Mouse (Mus musculus): ENCODE data around the gene Trak1.

DNA sequence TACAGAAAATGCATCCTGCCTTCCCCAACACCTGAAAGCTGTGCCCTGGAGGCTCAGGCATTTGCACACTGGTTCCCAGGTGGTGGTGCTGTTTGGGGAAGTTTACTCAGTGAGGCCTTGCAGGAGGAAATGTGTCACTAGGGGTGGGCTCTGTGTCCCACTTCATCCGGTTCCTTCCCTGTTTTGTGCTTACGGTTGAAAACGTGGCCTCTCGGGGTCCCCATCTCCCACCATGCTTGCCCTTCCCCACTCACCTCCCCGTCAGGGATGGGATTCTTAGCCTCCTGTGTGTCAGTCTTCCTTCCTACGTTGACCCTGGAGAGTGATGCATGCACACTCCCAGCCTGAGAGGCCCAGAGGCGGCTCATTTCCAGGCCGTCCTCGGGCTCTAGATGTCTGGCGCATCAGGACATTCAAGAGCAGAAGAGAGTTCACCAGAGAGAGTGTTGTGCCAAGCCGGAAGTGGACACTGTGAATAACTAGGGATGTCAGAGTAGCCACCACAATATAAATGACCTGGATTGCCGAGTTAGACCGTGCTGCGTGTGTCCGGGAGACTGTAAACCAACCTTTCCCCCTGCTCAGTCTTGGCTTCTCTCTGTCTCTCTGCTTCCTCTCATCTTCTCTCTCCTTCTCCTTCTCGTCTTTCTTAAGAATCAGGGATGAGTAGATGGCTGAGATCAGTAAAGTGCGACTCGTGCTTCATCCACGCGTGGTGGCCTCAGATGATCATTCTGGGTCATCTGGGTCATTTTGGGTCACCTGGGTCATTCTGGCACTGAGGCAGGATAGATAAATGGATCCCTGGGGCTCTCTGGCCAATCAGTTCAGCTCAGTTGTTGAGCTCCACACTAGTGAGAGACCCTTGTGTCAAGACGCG lies 4.0 kb downstream of the Trak1 start:
- TF ChIP-seq CTCF (IDR thresholded peaks at IDR 0.05; ENCODE audit: borderline replicate concordance, insufficient read depth, low read depth, low read length), result no peak
- TF ChIP-seq POLR2A (IDR thresholded peaks at IDR 0.05; ENCODE audit: borderline replicate concordance, insufficient read depth, low read length), result no peak

Measured in cerebellum, adult 2 months (tissue).